In genomic region chr11:97986738-97987465, GRCm38 (mm10) we compare ENCODE assay signal across 8 mouse cellular contexts. TPM values are rescaled to one million over a fixed set of nuclear protein-coding genes. Genes with fewer than 3 reads are reported as not detected.
DNase-seq lines count a peak whose midpoint lies in the region; ATAC-seq and TF ChIP-seq lines count a peak whose summit lies in the region.

No protein-coding gene starts in this region.

- no peak for ATAC-seq in megakaryocyte, adult 5-6 weeks (ENCODE audit: poor library complexity, severe bottlenecking)

- H3K4me1 ChIP-seq in megakaryocyte, embryonic 14.5 days = peaks cover 43% of the 10 kb centered on the region
- H3K4me1 ChIP-seq in forebrain, embryonic 10.5 days = peaks cover 34% of the 10 kb centered on the region
- peaks cover 33% of the 10 kb centered on the region for H3K4me1 ChIP-seq in limb, embryonic 10.5 days
- H3K4me1 ChIP-seq in olfactory bulb, adult 2 months (ENCODE audit: control insufficient read depth, insufficient read depth, low read length) = peaks cover 20% of the 10 kb centered on the region

- peaks cover 56% of the 10 kb centered on the region for H3K27me3 ChIP-seq in megakaryocyte, embryonic 14.5 days (replicated peaks)
- H3K27me3 ChIP-seq in forebrain, embryonic 10.5 days (ENCODE audit: poor library complexity, severe bottlenecking) = peaks cover 67% of the 10 kb centered on the region
- peaks cover 57% of the 10 kb centered on the region for H3K27me3 ChIP-seq in limb, embryonic 10.5 days (ENCODE audit: low read depth, poor library complexity, severe bottlenecking)

- WGBS in forebrain, embryonic 10.5 days = 30% methylated on average over 13 of the region's 17 CpGs
- WGBS in limb, embryonic 10.5 days = 29% methylated on average over 16 of the region's 17 CpGs
- 26% methylated on average over 17 of the region's 17 CpGs for WGBS in olfactory bulb, adult 2 months

- H3K9me3 ChIP-seq in megakaryocyte, embryonic 14.5 days = no peaks in the 10 kb centered on the region
- no peaks in the 10 kb centered on the region for H3K9me3 ChIP-seq in forebrain, embryonic 10.5 days
- H3K9me3 ChIP-seq in limb, embryonic 10.5 days (replicated peaks) = no peaks in the 10 kb centered on the region

- no peak overlapping the region for H3K27ac ChIP-seq in forebrain, embryonic 10.5 days
- H3K27ac ChIP-seq in limb, embryonic 10.5 days = peak overlapping the region; percentile 54
- H3K27ac ChIP-seq in olfactory bulb, adult 2 months (ENCODE audit: insufficient read depth, low read depth, low read length) = no peak overlapping the region

- no peak for DNase-seq in forebrain, embryonic 10.5 days (ENCODE audit: extremely low spot score, low spot score)
- DNase-seq in limb, embryonic 10.5 days (ENCODE audit: low spot score) = peak; percentile 38
- no peak for DNase-seq in layer of hippocampus, adult 9-10 months (ENCODE audit: low spot score)
- no peak for DNase-seq in cerebellum, adult 9-11 months
- DNase-seq in spleen, postnatal 36 days (ENCODE audit: low spot score in 2 of 2) = no peak

- no peak for TF ChIP-seq CTCF in olfactory bulb, adult 2 months (IDR thresholded peaks at IDR 0.05; ENCODE audit: insufficient read depth, low read depth, low read length)

- no peak for TF ChIP-seq POLR2A in olfactory bulb, adult 2 months (IDR thresholded peaks at IDR 0.05; ENCODE audit: insufficient read depth, low read depth, low read length)

- H3K36me3 ChIP-seq in megakaryocyte, embryonic 14.5 days (replicated peaks; ENCODE audit: low read length) = no peaks in the 10 kb centered on the region
- no peaks in the 10 kb centered on the region for H3K36me3 ChIP-seq in forebrain, embryonic 10.5 days (replicated peaks)
- no peaks in the 10 kb centered on the region for H3K36me3 ChIP-seq in limb, embryonic 10.5 days

- peak overlapping the region; percentile 96 for H3K4me3 ChIP-seq in megakaryocyte, embryonic 14.5 days (replicated peaks)
- H3K4me3 ChIP-seq in forebrain, embryonic 10.5 days = peak overlapping the region; percentile 87
- peak overlapping the region; percentile 94 for H3K4me3 ChIP-seq in limb, embryonic 10.5 days
- H3K4me3 ChIP-seq in olfactory bulb, adult 2 months (ENCODE audit: insufficient read depth, low read depth, low read length) = peak overlapping the region; percentile 57; the same call in 1 of the 2 replicates

RNA-seq across cellular contexts. Expression of gene Plxdc1, which starts 0.7 kb away (rescaled TPM):
- 1.6 TPM in 1 of 2 replicates, not detected in the other for polyA plus RNA-seq in megakaryocyte, embryonic 14.5 days (2012; ENCODE audit: insufficient read depth, low replicate concordance)
- 13.7 and 15.9 TPM in 2 replicates for total RNA-seq in megakaryocyte, adult 5-6 weeks (2015)
- total RNA-seq in megakaryocyte, adult 5-6 weeks (2017) = 6.3 and 6.7 TPM in 2 replicates
- 0.11 and 0.16 TPM in 2 replicates for polyA plus RNA-seq in forebrain, embryonic 10.5 days (2016; fragmentation: Nextera tagmentation; extraction: Ambion mirVana)
- polyA plus RNA-seq in limb, embryonic 10.5 days (2016; fragmentation: Nextera tagmentation; extraction: Ambion mirVana) = not detected in 2 replicates
- not detected in 2 replicates for polyA plus RNA-seq in olfactory bulb, adult 2 months (2012; ENCODE audit: insufficient read depth, insufficient read length, low replicate concordance, missing spikeins)

RNA-seq across cellular contexts. Expression of gene Arl5c, which starts 9.1 kb away (rescaled TPM):
- polyA plus RNA-seq in megakaryocyte, embryonic 14.5 days (2012; ENCODE audit: insufficient read depth, low replicate concordance) = 9.1 TPM in 1 of 2 replicates, not detected in the other
- 42.9 and 56.3 TPM in 2 replicates for total RNA-seq in megakaryocyte, adult 5-6 weeks (2015)
- total RNA-seq in megakaryocyte, adult 5-6 weeks (2017) = 51.2 TPM in 2 replicates
- polyA plus RNA-seq in forebrain, embryonic 10.5 days (2016; fragmentation: Nextera tagmentation; extraction: Ambion mirVana) = 15.2 and 17.6 TPM in 2 replicates
- 12.4 and 17.8 TPM in 2 replicates for polyA plus RNA-seq in limb, embryonic 10.5 days (2016; fragmentation: Nextera tagmentation; extraction: Ambion mirVana)
- 395 TPM in 1 of 2 replicates, not detected in the other for polyA plus RNA-seq in olfactory bulb, adult 2 months (2012; ENCODE audit: insufficient read depth, insufficient read length, low replicate concordance, missing spikeins)

RNA-seq across cellular contexts. Expression of gene Cacnb1, which starts 35.9 kb away (rescaled TPM):
- 1.4 and 2.8 TPM in 2 replicates for polyA plus RNA-seq in megakaryocyte, embryonic 14.5 days (2012; ENCODE audit: insufficient read depth, low replicate concordance)
- 1.2 and 1.4 TPM in 2 replicates for total RNA-seq in megakaryocyte, adult 5-6 weeks (2015)
- 0.62 and 0.65 TPM in 2 replicates for total RNA-seq in megakaryocyte, adult 5-6 weeks (2017)
- polyA plus RNA-seq in forebrain, embryonic 10.5 days (2016; fragmentation: Nextera tagmentation; extraction: Ambion mirVana) = 5.3 and 6.0 TPM in 2 replicates
- polyA plus RNA-seq in limb, embryonic 10.5 days (2016; fragmentation: Nextera tagmentation; extraction: Ambion mirVana) = 3.4 and 6.5 TPM in 2 replicates
- not detected in 2 replicates for polyA plus RNA-seq in olfactory bulb, adult 2 months (2012; ENCODE audit: insufficient read depth, insufficient read length, low replicate concordance, missing spikeins)

RNA-seq across cellular contexts. Expression of gene Rpl19, which starts 39.6 kb away (rescaled TPM):
- polyA plus RNA-seq in megakaryocyte, embryonic 14.5 days (2012; ENCODE audit: insufficient read depth, low replicate concordance) = 275 and 2,598 TPM in 2 replicates
- total RNA-seq in megakaryocyte, adult 5-6 weeks (2015) = 2,687 and 2,729 TPM in 2 replicates
- 1,233 and 1,246 TPM in 2 replicates for total RNA-seq in megakaryocyte, adult 5-6 weeks (2017)
- polyA plus RNA-seq in forebrain, embryonic 10.5 days (2016; fragmentation: Nextera tagmentation; extraction: Ambion mirVana) = 1,192 and 1,195 TPM in 2 replicates
- polyA plus RNA-seq in limb, embryonic 10.5 days (2016; fragmentation: Nextera tagmentation; extraction: Ambion mirVana) = 1,186 and 1,476 TPM in 2 replicates
- polyA plus RNA-seq in olfactory bulb, adult 2 months (2012; ENCODE audit: insufficient read depth, insufficient read length, low replicate concordance, missing spikeins) = not detected in 2 replicates
